Mouse (Mus musculus): Measurements from ENCODE around the gene Dram1.

Dram1 gene

DNA sequence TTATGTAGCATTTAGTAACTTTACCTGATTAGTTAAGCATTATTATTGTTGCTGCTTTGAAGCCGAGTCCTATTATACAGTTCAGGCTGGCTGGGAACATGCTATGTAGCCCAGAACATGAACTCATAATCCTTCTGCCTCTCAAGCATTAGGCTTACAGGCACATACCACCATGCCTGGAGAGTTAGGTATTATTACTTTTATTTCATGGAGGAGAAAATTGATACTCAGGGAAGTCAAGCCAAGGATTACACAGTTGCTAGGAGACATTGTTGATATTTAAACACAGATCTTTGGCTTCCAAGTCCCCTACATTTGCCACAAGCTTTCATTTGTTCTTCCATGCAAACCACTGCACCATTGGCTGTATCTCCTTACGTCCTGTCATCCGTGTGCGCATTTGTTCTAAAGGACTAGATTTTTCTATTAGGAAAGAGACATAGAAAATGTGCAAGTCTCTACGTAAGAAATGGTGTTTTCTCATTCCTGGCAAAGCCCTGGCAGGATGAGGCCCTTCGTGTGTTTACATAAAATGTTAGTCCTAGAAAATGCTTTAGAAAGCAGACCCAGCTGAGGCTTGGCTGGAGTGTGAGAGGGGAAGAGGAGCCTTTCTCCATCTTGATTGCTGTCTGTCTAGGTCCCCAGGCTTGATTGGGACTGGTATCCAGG, 76.9 kb downstream of the Dram1 start:
- in situ Hi-C loops (cut with MboI, MseI), result loop anchor here (10.0 to 25.0 kb wide), 2 partner anchors 137 to 1265 kb away; no protein-coding TSS in a partner anchor

DNA sequence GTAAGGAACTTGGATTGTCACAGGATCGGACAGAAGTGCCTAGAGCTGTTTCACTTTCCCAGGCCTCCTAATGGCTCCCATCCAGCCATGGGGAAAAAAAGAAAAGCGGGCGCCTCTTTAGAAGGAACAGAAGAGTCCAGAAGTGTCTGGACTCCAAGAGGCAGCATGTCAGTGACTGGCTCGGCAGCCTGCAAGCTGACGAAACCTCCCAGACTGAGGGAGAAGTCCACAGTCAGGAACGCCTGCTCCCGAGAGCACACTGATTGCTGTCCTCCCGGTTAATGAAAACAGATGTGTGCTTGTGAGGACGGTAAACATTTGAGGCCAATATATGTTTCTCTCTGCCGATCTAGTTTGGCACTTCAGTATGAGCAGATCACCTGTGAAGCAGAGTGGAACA, 81.9 kb downstream of the Dram1 start:
- in situ Hi-C loops (cut with MboI, MseI), result no loop called here

DNA sequence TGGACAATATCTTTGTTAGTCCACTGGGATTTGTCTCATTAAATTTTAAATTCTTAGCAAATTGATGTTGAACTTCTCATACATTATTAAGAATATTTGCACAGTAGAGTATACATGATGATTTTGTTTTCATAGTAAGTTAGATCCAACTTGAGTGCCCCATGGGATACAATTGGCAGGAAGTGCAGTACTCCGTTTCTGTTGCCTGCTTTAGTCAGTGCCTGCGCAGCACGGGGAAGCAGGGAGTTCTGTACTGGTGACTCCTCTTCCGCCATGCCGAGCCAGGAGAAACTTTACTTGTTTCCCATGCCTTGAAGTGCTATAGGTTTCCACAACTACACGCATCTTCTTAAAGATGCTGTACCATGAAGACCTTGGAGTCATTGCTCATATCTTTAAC, 83.8 kb downstream of the Dram1 start:
- in situ Hi-C loops (cut with MboI, MseI), result no loop called here

DNA sequence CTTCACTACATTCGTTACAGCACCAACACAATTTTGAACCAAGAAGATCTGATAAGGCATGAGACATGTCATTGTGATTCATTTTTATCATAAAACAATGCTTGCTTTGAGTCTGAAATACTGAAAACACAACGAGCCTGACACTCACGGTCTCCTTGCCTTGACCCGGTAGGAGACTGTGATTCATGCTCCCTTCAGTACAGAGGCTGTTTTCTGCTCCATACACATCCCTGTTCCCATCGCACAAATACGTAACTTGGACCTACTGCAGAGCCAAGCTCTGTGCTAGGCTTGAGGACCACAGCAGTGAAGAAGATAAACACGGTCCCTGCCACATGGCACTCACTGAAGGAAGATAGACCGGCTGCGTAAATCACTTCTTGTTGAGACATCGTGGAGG, 90.8 kb downstream of the Dram1 start:
- in situ Hi-C loops (cut with MboI, MseI), result no loop called here

DNA sequence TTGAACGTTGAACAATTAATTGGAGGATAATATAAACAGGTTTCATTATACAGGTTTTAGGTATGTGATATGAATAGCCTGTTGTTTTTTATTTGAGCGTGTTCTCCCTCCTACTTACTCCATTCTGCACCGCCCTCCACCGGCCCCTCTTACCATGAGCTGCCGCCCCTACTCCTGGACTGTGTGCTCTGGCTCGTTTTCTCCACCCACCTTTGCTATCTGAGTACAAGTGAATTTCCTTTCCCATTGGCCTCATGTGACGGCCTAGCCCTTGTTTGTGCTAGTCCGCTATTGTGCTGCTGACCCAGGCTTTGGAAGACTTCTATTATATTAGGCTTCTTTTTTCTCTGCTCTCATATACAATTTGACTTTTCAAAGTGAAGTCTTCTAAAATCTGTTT, 91.6 kb downstream of the Dram1 start:
- in situ Hi-C loops (cut with MboI, MseI), result no loop called here

- in situ Hi-C loops (cut with MboI, MseI), result no loop called here
Observed at GRCm38 (mm10) chr10:88284343-88284990, 94.4 kb downstream of the Dram1 start.

- in situ Hi-C loops (cut with MboI, MseI), result no loop called here
Observed at GRCm38 (mm10) chr10:88281699-88282098, 97.2 kb downstream of the Dram1 start.

DNA sequence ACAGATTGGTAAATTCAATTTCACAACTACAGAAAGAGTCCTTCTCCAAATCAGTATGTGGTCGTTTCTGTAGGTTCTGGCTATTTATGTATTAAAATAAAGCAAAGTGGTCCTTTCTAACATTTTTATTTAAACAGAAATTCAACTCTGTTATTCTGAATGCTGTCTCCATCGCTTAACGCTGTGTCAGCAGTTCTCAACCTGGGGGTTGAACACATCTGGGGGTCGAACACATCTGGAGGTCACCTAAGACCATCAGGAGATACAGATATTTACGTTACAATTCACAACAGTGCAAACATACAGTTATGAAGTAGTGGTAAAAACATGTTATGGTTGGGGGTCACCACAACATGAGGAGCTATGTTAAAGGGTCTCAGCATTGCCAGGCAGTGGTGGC, 104.8 kb downstream of the Dram1 start:
- in situ Hi-C loops (cut with MboI, MseI), result no loop called here

All from regulatory T cell (primary cell).